Mouse (Mus musculus) lung, postnatal 0 days (tissue): ENCODE measurements around the gene Frs2.

ENCODE experiments used
- CTCF ChIP-seq: IDR thresholded peaks from 2 replicates; pipeline ENCODE4 v1.5.1; 2016; ENCODE audit warnings: antibody characterized with exemption, mild to moderate bottlenecking
- EP300 ChIP-seq: IDR thresholded peaks from 2 replicates; pipeline ENCODE4 v1.6.1; 2016; ENCODE audit warnings: antibody characterized with exemption, mild to moderate bottlenecking, control low read depth

DNA sequence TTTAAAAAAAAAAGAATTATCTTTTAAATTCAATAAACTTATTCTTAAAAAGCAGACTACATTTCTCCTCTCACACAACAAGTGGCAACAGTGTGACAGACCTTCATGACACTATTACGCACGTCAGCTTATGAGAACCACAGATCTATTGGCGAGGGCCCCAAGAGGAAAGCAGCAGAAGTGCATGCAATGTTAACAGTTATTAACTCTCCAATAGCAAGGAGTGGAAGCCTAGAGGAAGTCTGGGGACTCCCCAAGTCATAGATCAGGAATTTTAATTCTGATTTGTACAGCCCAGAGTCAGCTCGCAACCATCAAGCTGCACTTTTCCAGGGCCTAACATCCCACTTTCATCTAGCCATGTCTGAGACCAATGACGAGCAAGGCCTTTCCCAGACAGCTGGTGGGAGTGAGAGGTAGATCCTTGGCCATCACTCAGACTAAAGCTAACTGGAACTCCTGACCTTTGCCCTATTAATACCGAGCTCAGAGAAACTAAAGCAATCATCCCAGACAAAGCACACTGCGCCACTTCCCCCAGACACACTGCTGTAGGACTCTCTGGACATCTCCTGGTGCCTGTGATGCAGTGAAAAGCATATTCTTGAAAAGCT, 6.3 kb downstream of the Frs2 start:
- TF ChIP-seq CTCF, result peak; percentile 45
- no peak for TF ChIP-seq EP300
